Mouse (Mus musculus) liver, postnatal 0 days (tissue): ENCODE data around the gene Myrfl. TPM values are rescaled to one million over a fixed set of nuclear protein-coding genes. Genes with fewer than 3 reads are reported as not detected.

ENCODE experiments used
- ATAC-seq: fragments of 200-750 bp; cut with Nextera tagmentation; 2 replicates; pipeline ENCODE4 v1.8.0; 2017; ENCODE audit warnings: mild to moderate bottlenecking, moderate library complexity
- DNase-seq: peaks from one replicate; pipeline ENCODE4 v3.0.0-alpha.2; 2016
- H3K27ac ChIP-seq: fragments of 300-500 bp; sonication (generic); 2 replicates; pipeline ENCODE4 v1.5.1; 2014; ENCODE audit warnings: antibody characterized with exemption, moderate library complexity, mild to moderate bottlenecking, low read depth
- H3K27me3 ChIP-seq: fragments of 300-500 bp; sonication (generic); 2 replicates; pipeline ENCODE4 v1.6.1; 2014; ENCODE audit warnings: low read length, control low read depth, mixed read lengths; ENCODE audit not compliant: insufficient read depth
- H3K36me3 ChIP-seq: fragments of 300-500 bp; sonication (generic); replicated peaks from 2 replicates; pipeline ENCODE4 v1.6.1; 2014; ENCODE audit warnings: mild to moderate bottlenecking, control low read depth, low read length, moderate library complexity, mixed read lengths; ENCODE audit not compliant: insufficient read depth
- H3K4me1 ChIP-seq: fragments of 300-500 bp; sonication (generic); 2 replicates; pipeline ENCODE4 v1.6.1; 2014; ENCODE audit warnings: antibody characterized with exemption, mild to moderate bottlenecking, control low read depth; ENCODE audit not compliant: insufficient read depth
- H3K4me2 ChIP-seq: fragments of 300-500 bp; sonication (generic); 2 replicates; pipeline ENCODE4 v1.6.1; 2014; ENCODE audit warnings: low read depth, mild to moderate bottlenecking, low read length, moderate library complexity, mixed read lengths
- H3K4me3 ChIP-seq: fragments of 300-500 bp; sonication (generic); 2 replicates; pipeline ENCODE4 v1.5.1; 2014; ENCODE audit warnings: low read depth, low read length
- H3K9ac ChIP-seq: fragments of 300-500 bp; sonication (generic); replicated peaks from 2 replicates; pipeline ENCODE4 v1.6.1; 2014; ENCODE audit warnings: mild to moderate bottlenecking, moderate library complexity
- H3K9me3 ChIP-seq: fragments of 300-500 bp; sonication (generic); 2 replicates; pipeline ENCODE4 v1.6.1; 2016; ENCODE audit warnings: mild to moderate bottlenecking, control low read depth, low read length, mixed read lengths
- CTCF ChIP-seq: sonication (generic); IDR thresholded peaks from 2 replicates; pipeline ENCODE4 v1.5.1; 2016; ENCODE audit warnings: antibody characterized with exemption, low read depth
- EP300 ChIP-seq: IDR thresholded peaks from 2 replicates; pipeline ENCODE4 v1.6.1; 2016; ENCODE audit warnings: antibody characterized with exemption, low read depth, mild to moderate bottlenecking
- WGBS: fragments of 180-500 bp; shearing (Covaris S2); extraction: QIAGEN DNeasy Blood & Tissue Kit; methylation state at CpG from one replicate; pipeline ENCODE4 v1.1.7; 2014; ENCODE audit not compliant: insufficient replicate concordance; 5-methylcytosine and 5-hydroxymethylcytosine counted together
- polyA plus RNA-seq: library from polyadenylated mRNA; unstranded; fragments of >200 nt; fragmentation: Nextera tagmentation; extraction: Ambion mirVana; gene quantifications from 2 replicates; pipeline ENCODE4 v1.2.1, GENCODE M21; 2015

The Myrfl gene
- polyA plus RNA-seq, 1 experiment from 2014 or later: not detected

- ATAC-seq (no peak), DNase-seq (no peak)
- no peaks in the 10 kb centered on the region for H3K4me1 ChIP-seq
- H3K36me3 ChIP-seq: peaks cover 31% of the 10 kb centered on the region
- no peak overlapping the region for H3K27ac ChIP-seq
- no peak overlapping the region for H3K4me3 ChIP-seq
- H3K9me3 ChIP-seq: no peaks in the 10 kb centered on the region
- H3K9ac ChIP-seq: no peak overlapping the region
- no peak for TF ChIP-seq EP300
- no peak for TF ChIP-seq CTCF
- 85% methylated on average over 8 of the region's 8 CpGs for WGBS
- no peak overlapping the region for H3K4me2 ChIP-seq
- no peaks in the 10 kb centered on the region for H3K27me3 ChIP-seq
Observed at GRCm38 (mm10) chr10:116915286-116915685, 18.6 kb upstream of the Myrfl start.

GRCm38 (mm10) chr10:116914586-116914985 is 17.9 kb upstream of the Myrfl start:
- Histone ChIP-seq H3K27ac (no peak overlapping the region), H3K9ac (no peak overlapping the region), H3K36me3 (peaks cover 34% of the 10 kb centered on the region), H3K4me1 (no peaks in the 10 kb centered on the region), H3K4me3 (no peak overlapping the region), H3K4me2 (no peak overlapping the region), H3K27me3 (no peaks in the 10 kb centered on the region), H3K9me3 (no peaks in the 10 kb centered on the region)
- no peak for TF ChIP-seq EP300
- TF ChIP-seq CTCF: no peak
- WGBS: 91% methylated on average over 9 of the region's 9 CpGs
- ATAC-seq: no peak
- DNase-seq: no peak

GRCm38 (mm10) chr10:116913647-116914273 is 17.0 kb upstream of the Myrfl start:
- 0 out of 2 replicates have a peak overlapping the region, but pooled peaks have one; percentile 22 for H3K27ac ChIP-seq
- ATAC-seq: no peak
- TF ChIP-seq EP300: no peak
- no peak for TF ChIP-seq CTCF
- WGBS: 72% methylated on average over 17 of the region's 17 CpGs
- no peak overlapping the region for H3K4me2 ChIP-seq
- H3K36me3 ChIP-seq: peaks cover 29% of the 10 kb centered on the region
- no peak overlapping the region for H3K4me3 ChIP-seq
- H3K9ac ChIP-seq: no peak overlapping the region
- no peaks in the 10 kb centered on the region for H3K9me3 ChIP-seq
- H3K4me1 ChIP-seq: no peaks in the 10 kb centered on the region
- H3K27me3 ChIP-seq: no peaks in the 10 kb centered on the region
- DNase-seq: no peak

GRCm38 (mm10) chr10:116912850-116913249 is 16.1 kb upstream of the Myrfl start:
- no peak overlapping the region for H3K4me3 ChIP-seq
- no peaks in the 10 kb centered on the region for H3K4me1 ChIP-seq
- ATAC-seq: no peak
- TF ChIP-seq EP300 (no peak), CTCF (no peak)
- H3K4me2 ChIP-seq: no peak overlapping the region
- no peak overlapping the region for H3K27ac ChIP-seq
- no peak overlapping the region for H3K9ac ChIP-seq
- WGBS: 85% methylated on average over 9 of the region's 9 CpGs
- H3K27me3 ChIP-seq: no peaks in the 10 kb centered on the region
- peaks cover 22% of the 10 kb centered on the region for H3K36me3 ChIP-seq
- H3K9me3 ChIP-seq: no peaks in the 10 kb centered on the region
- DNase-seq: no peak

- Histone ChIP-seq H3K4me2 (peak overlapping the region; percentile 49), H3K9me3 (no peaks in the 10 kb centered on the region), H3K27me3 (no peaks in the 10 kb centered on the region), H3K36me3 (peaks cover 33% of the 10 kb centered on the region), H3K27ac (peak overlapping the region; percentile 79), H3K4me1 (no peaks in the 10 kb centered on the region), H3K4me3 (peak overlapping the region; percentile 27), H3K9ac (no peak overlapping the region)
- DNase-seq (peak; percentile 68), ATAC-seq (peak; percentile 95)
- 57% methylated on average over 15 of the region's 15 CpGs for WGBS
- TF ChIP-seq CTCF (no peak), EP300 (no peak)
Observed at GRCm38 (mm10) chr10:116908901-116909642, 12.4 kb upstream of the Myrfl start.

GRCm38 (mm10) chr10:116906794-116907193 is 10.1 kb upstream of the Myrfl start:
- no peak for DNase-seq
- H3K36me3 ChIP-seq: peaks cover 31% of the 10 kb centered on the region
- no peak overlapping the region for H3K27ac ChIP-seq
- H3K4me3 ChIP-seq: no peak overlapping the region
- no peak overlapping the region for H3K9ac ChIP-seq
- H3K9me3 ChIP-seq: no peaks in the 10 kb centered on the region
- no peak overlapping the region for H3K4me2 ChIP-seq
- 79% methylated on average over 9 of the region's 9 CpGs for WGBS
- no peaks in the 10 kb centered on the region for H3K27me3 ChIP-seq
- ATAC-seq: no peak
- H3K4me1 ChIP-seq: no peaks in the 10 kb centered on the region
- TF ChIP-seq EP300: no peak
- TF ChIP-seq CTCF: no peak
